Mouse (Mus musculus): ENCODE results near the gene Pdzd2. TPM values are rescaled to one million over a fixed set of nuclear protein-coding genes. Genes with fewer than 3 reads are reported as not detected.
A peak's percentile ranks its signal among the peaks of the same experiment; 100 is the strongest.

Gene Pdzd2
- polyA plus RNA-seq, 1 experiment from 2014 or later = 114 TPM

DNA sequence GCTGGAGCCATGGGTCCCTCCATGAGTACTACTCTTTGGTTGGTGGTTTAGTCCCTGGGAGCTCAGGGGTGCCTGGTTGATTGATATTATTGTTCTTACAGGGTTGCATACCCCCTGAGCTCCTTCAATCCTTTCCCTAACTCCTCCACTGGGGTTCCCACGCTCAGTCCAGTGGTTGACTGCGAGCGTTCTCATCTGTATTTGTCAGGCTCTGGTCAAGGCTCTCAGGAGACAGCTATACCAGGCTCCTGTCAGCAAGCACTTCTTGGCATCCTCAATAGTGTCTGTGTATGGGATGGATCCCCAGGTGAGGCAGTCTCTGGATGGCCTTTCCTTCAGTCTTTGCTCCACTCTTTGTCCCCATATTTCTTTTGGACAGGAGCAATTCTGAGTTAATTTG, 392.8 kb downstream of the Pdzd2 start:
- H3K9me3 ChIP-seq (ENCODE audit: low read length) = no peaks in the 10 kb centered on the region
- WGBS = 91% methylated on average over 3 of the region's 3 CpGs
- no peak for DNase-seq (ENCODE audit: low spot score)
- no peak overlapping the region for H3K4me2 ChIP-seq (replicated peaks; ENCODE audit: low read depth, low read length)
- H3K4me3 ChIP-seq (ENCODE audit: low read depth, low read length) = no peak overlapping the region
- H3K27ac ChIP-seq (ENCODE audit: low read length) = no peak overlapping the region
- no peaks in the 10 kb centered on the region for H3K4me1 ChIP-seq (ENCODE audit: insufficient read depth, low read depth, low read length)
- no peaks in the 10 kb centered on the region for H3K27me3 ChIP-seq (replicated peaks; ENCODE audit: insufficient read depth, low read length)
- TF ChIP-seq CTCF (IDR thresholded peaks at IDR 0.05) = no peak
- TF ChIP-seq EP300 (IDR thresholded peaks at IDR 0.05) = no peak
- no peak for ATAC-seq
- H3K9ac ChIP-seq (replicated peaks; ENCODE audit: low read depth) = no peak overlapping the region
- H3K36me3 ChIP-seq (ENCODE audit: insufficient read depth, low read length) = peaks cover 11% of the 10 kb centered on the region; the same call in 1 of the 2 replicates

DNA sequence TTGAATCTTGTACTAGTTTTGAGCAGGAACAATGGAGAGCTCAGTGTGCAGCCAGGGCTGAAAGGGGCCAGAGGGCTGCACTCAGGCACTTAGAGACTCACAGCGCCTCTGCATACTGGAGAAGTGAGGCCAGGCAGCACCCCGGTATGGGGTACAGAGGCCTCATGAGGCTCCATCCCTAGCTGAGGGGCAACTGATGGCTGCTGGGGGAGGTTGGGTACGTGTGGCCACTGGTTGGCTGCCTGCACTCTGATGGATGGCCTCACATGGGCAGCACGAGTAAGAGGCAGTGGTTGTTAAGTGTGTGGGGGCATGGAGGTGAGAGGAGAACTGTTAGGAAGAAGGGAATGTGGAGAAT, 398.3 kb downstream of the Pdzd2 start:
- no peaks in the 10 kb centered on the region for H3K9me3 ChIP-seq (ENCODE audit: low read length)
- ATAC-seq = no peak
- 37% methylated on average over 4 of the region's 4 CpGs for WGBS
- no peak overlapping the region for H3K27ac ChIP-seq (ENCODE audit: low read length)
- no peak overlapping the region for H3K4me2 ChIP-seq (replicated peaks; ENCODE audit: low read depth, low read length)
- no peak for TF ChIP-seq EP300 (IDR thresholded peaks at IDR 0.05)
- TF ChIP-seq CTCF (IDR thresholded peaks at IDR 0.05) = no peak
- no peak overlapping the region for H3K9ac ChIP-seq (replicated peaks; ENCODE audit: low read depth)
- DNase-seq (ENCODE audit: low spot score) = no peak
- H3K27me3 ChIP-seq (replicated peaks; ENCODE audit: insufficient read depth, low read length) = no peaks in the 10 kb centered on the region
- no peaks in the 10 kb centered on the region for H3K4me1 ChIP-seq (ENCODE audit: insufficient read depth, low read depth, low read length)
- H3K36me3 ChIP-seq (ENCODE audit: insufficient read depth, low read length) = peaks cover 3% of the 10 kb centered on the region; the same call in 1 of the 2 replicates
- no peak overlapping the region for H3K4me3 ChIP-seq (ENCODE audit: low read depth, low read length)

DNA sequence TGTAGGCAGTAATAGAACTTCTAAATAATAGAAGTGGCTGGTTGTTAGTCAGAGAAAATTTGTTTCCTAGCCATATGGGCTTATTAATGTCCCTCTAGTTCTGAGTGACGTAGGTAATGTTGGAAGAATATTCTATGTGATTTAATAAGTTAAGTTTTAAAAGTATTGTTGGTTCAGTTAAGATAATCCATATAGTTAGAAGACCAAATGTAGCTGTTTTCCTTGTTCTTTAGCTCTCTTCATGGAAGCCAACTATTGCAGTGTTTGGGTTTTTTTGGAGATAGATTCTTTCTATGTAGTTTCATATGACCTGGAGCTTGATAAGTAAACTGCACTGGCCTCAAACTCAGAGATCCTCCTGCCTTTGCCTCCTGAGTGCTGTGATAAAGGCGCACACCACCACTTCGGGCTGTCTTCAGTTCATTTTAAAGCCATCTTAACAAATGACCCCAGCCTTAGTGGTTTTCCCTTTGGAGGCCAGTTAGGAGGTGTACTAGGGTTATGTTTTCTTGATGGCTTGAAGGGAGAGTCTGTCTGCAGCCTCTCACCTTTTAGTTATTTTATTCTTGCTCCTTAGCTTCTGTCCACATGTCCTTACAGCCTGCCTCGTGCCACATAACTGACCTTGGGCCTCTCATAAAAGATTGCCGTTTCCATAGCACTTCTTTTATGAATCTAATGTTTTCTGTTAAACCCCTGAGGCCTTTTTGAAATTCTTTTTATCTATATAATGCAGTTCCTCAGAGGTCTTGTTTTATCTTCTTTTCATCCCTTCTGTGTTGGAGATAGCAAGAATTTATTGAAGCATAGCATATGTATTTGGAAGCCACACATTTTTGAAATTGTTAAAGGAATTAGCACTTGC, 399.0 kb downstream of the Pdzd2 start:
- DNase-seq (ENCODE audit: low spot score) (no peak), ATAC-seq (no peak)
- no peak overlapping the region for H3K4me3 ChIP-seq (ENCODE audit: low read depth, low read length)
- no peak for TF ChIP-seq CTCF (IDR thresholded peaks at IDR 0.05)
- TF ChIP-seq EP300 (IDR thresholded peaks at IDR 0.05) = no peak
- H3K27me3 ChIP-seq (replicated peaks; ENCODE audit: insufficient read depth, low read length) = no peaks in the 10 kb centered on the region
- no peak overlapping the region for H3K4me2 ChIP-seq (replicated peaks; ENCODE audit: low read depth, low read length)
- WGBS = 68% methylated on average over 5 of the region's 5 CpGs
- no peaks in the 10 kb centered on the region; the same call in 1 of the 2 replicates for H3K36me3 ChIP-seq (ENCODE audit: insufficient read depth, low read length)
- no peaks in the 10 kb centered on the region for H3K9me3 ChIP-seq (ENCODE audit: low read length)
- no peak overlapping the region for H3K9ac ChIP-seq (replicated peaks; ENCODE audit: low read depth)
- no peaks in the 10 kb centered on the region for H3K4me1 ChIP-seq (ENCODE audit: insufficient read depth, low read depth, low read length)
- no peak overlapping the region for H3K27ac ChIP-seq (ENCODE audit: low read length)

DNA sequence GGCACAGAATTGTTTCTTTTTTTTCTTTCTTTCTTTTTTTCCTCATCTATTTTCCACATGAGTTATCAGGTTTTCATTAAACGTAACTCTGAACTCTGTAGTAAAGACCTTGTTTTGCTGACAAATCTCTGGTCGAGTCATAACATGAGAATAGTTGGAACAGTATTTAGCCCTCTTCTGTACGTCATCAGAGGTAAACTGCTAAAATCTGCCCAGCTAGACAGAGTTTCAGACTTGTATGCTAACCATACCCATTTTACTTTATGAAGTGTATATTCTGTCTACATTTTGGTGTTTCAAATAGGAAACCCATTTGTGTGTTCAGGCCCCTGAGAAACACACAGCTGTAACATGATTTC, 402.0 kb downstream of the Pdzd2 start:
- DNase-seq (ENCODE audit: low spot score) = no peak
- 78% methylated on average over 3 of the region's 3 CpGs for WGBS
- Histone ChIP-seq H3K4me2 (replicated peaks; ENCODE audit: low read depth, low read length) (no peak overlapping the region), H3K36me3 (ENCODE audit: insufficient read depth, low read length) (no peaks in the 10 kb centered on the region), H3K9ac (replicated peaks; ENCODE audit: low read depth) (no peak overlapping the region), H3K4me1 (ENCODE audit: insufficient read depth, low read depth, low read length) (peaks cover 4% of the 10 kb centered on the region; the same call in 1 of the 2 replicates), H3K4me3 (ENCODE audit: low read depth, low read length) (no peak overlapping the region), H3K27ac (ENCODE audit: low read length) (no peak overlapping the region), H3K27me3 (replicated peaks; ENCODE audit: insufficient read depth, low read length) (no peaks in the 10 kb centered on the region), H3K9me3 (ENCODE audit: low read length) (no peaks in the 10 kb centered on the region)
- TF ChIP-seq EP300 (IDR thresholded peaks at IDR 0.05) (no peak), CTCF (IDR thresholded peaks at IDR 0.05) (no peak)
- ATAC-seq = no peak

DNA sequence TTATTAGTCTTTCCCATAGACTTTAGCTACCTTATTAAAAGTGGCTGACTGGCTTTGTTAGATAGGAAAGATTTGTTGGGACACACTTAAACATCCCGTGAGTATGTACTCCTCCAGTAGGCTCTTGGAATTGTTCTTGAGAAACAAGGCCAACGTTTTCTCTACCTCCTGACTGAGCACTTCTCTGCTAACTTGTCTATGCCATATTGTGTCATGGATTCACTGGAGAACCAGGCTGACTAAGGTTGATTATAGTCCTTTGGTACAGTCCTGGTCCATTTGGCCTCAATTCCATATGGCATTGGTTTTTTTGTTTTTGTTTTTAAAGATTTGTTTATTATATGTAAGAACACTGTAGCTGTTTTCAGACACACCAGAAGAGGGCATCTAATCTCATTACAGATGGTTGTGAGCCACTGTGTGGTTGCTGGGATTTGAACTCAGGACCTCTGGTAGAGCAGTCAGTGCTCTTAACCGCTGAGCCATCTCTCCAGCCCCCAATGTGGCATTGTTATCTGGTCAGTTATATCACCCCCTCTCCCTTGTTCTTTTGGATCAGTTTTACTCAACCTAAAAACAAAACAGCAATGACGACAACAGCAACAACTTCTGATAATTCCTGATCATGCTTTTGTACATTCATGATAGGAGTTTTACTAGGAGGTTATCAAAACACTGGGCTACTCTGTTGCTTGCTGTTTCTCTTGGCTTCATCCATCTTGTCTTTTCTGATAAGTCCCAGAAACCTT, 402.5 kb downstream of the Pdzd2 start:
- DNase-seq (ENCODE audit: low spot score) = no peak
- ATAC-seq = peak; percentile 49
- TF ChIP-seq CTCF (IDR thresholded peaks at IDR 0.05) = no peak
- no peak for TF ChIP-seq EP300 (IDR thresholded peaks at IDR 0.05)

DNA sequence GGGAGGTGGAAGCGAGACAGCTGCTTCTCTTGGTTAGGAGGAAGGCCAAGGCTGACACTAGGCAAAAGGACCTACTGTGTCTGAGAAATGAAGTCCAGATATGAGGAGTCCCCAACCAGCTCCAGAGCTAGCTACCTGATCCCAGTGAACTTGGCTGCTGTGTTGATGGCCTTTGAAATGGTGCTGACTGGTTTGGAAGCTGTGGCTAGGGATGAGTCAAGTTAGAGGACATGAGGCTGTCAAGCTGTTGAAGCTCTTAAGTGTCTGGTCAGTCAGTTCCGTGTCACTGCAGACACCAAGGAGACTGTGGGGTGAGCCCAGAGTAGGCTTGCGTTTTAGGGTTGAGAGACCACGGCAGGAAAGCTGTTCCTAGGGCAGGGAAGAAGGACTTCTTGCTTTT, 405.3 kb downstream of the Pdzd2 start:
- WGBS = 78% methylated on average over 4 of the region's 4 CpGs
- H3K4me3 ChIP-seq (ENCODE audit: low read depth, low read length) = no peak overlapping the region
- H3K9ac ChIP-seq (replicated peaks; ENCODE audit: low read depth) = no peak overlapping the region
- H3K4me1 ChIP-seq (ENCODE audit: insufficient read depth, low read depth, low read length) = peaks cover 6% of the 10 kb centered on the region
- no peak overlapping the region for H3K4me2 ChIP-seq (replicated peaks; ENCODE audit: low read depth, low read length)
- H3K9me3 ChIP-seq (ENCODE audit: low read length) = no peaks in the 10 kb centered on the region
- no peak overlapping the region for H3K27ac ChIP-seq (ENCODE audit: low read length)
- TF ChIP-seq EP300 (IDR thresholded peaks at IDR 0.05) = no peak
- no peak for TF ChIP-seq CTCF (IDR thresholded peaks at IDR 0.05)
- ATAC-seq = no peak
- H3K27me3 ChIP-seq (replicated peaks; ENCODE audit: insufficient read depth, low read length) = no peaks in the 10 kb centered on the region
- no peak for DNase-seq (ENCODE audit: low spot score)
- H3K36me3 ChIP-seq (ENCODE audit: insufficient read depth, low read length) = no peaks in the 10 kb centered on the region

More for the DNA sequence above, 402.5 kb downstream of the Pdzd2 start:
- Histone ChIP-seq H3K9me3 (ENCODE audit: low read length) (no peaks in the 10 kb centered on the region), H3K4me3 (ENCODE audit: low read depth, low read length) (no peak overlapping the region), H3K27me3 (replicated peaks; ENCODE audit: insufficient read depth, low read length) (no peaks in the 10 kb centered on the region), H3K4me2 (replicated peaks; ENCODE audit: low read depth, low read length) (no peak overlapping the region), H3K9ac (replicated peaks; ENCODE audit: low read depth) (no peak overlapping the region), H3K36me3 (ENCODE audit: insufficient read depth, low read length) (no peaks in the 10 kb centered on the region), H3K4me1 (ENCODE audit: insufficient read depth, low read depth, low read length) (peaks cover 4% of the 10 kb centered on the region; the same call in 1 of the 2 replicates), H3K27ac (ENCODE audit: low read length) (no peak overlapping the region)
- WGBS = 62% methylated on average over 4 of the region's 4 CpGs
